Mouse (Mus musculus): ENCODE results near the gene Gm10277.

The Gm10277 gene

GRCm38 (mm10) chr11:77800491-77800868, 12.9 kb upstream of the Gm10277 start:
- DNase-seq (ENCODE audit: low read depth) = no peak

- DNase-seq (ENCODE audit: low read depth) = no peak
Observed at GRCm38 (mm10) chr11:77795216-77795615, 7.7 kb upstream of the Gm10277 start.

- peak; percentile 99 for DNase-seq (ENCODE audit: low read depth)
Observed at GRCm38 (mm10) chr11:77793238-77793930, 5.8 kb upstream of the Gm10277 start.

- no peak for DNase-seq (ENCODE audit: low read depth)
Observed at GRCm38 (mm10) chr11:77792566-77792909, 5.0 kb upstream of the Gm10277 start.

GRCm38 (mm10) chr11:77791752-77792565, 4.4 kb upstream of the Gm10277 start:
- DNase-seq (ENCODE audit: low read depth) = peak; percentile 33

GRCm38 (mm10) chr11:77791241-77791727, 3.7 kb upstream of the Gm10277 start:
- DNase-seq (ENCODE audit: low read depth) = peak; percentile 70

GRCm38 (mm10) chr11:77790286-77790685, 2.7 kb upstream of the Gm10277 start:
- no peak for DNase-seq (ENCODE audit: low read depth)

- no peak for DNase-seq (ENCODE audit: low read depth)
Observed at GRCm38 (mm10) chr11:77789512-77789911, 2.0 kb upstream of the Gm10277 start.

GRCm38 (mm10) chr11:77785768-77786561, 1.6 kb downstream of the Gm10277 start:
- peak; percentile 49 for DNase-seq (ENCODE audit: low read depth)

- DNase-seq (ENCODE audit: low read depth) = peak; percentile 29
Observed at GRCm38 (mm10) chr11:77785396-77785767, 2.2 kb downstream of the Gm10277 start.

- DNase-seq (ENCODE audit: low read depth) = no peak
Observed at GRCm38 (mm10) chr11:77784894-77785293, 2.7 kb downstream of the Gm10277 start.

- peak; percentile 80 for DNase-seq (ENCODE audit: low read depth)
Observed at GRCm38 (mm10) chr11:77783747-77784646, 3.5 kb downstream of the Gm10277 start.

- peak; percentile 86 for DNase-seq (ENCODE audit: low read depth)
Observed at GRCm38 (mm10) chr11:77783211-77783746, 4.3 kb downstream of the Gm10277 start.

- DNase-seq (ENCODE audit: low read depth) = peak; percentile 44
Observed at GRCm38 (mm10) chr11:77782104-77782815, 5.3 kb downstream of the Gm10277 start.

- DNase-seq (ENCODE audit: low read depth) = peak; percentile 90
Observed at GRCm38 (mm10) chr11:77781088-77781487, 6.5 kb downstream of the Gm10277 start.

- DNase-seq (ENCODE audit: low read depth) = no peak
Observed at GRCm38 (mm10) chr11:77779240-77779639, 8.3 kb downstream of the Gm10277 start.

GRCm38 (mm10) chr11:77777937-77778336, 9.6 kb downstream of the Gm10277 start:
- no peak for DNase-seq (ENCODE audit: low read depth)

- DNase-seq (ENCODE audit: low read depth) = no peak
Observed at GRCm38 (mm10) chr11:77777436-77777835, 10.1 kb downstream of the Gm10277 start.

- no peak for DNase-seq (ENCODE audit: low read depth)
Observed at GRCm38 (mm10) chr11:77775701-77776400, 11.7 kb downstream of the Gm10277 start.

Data from NIH3T3 (cell line).